Mouse (Mus musculus) cortical plate, adult 2 months (tissue): ENCODE measurements at regions not wholly inside any gene's neighbourhood (a gene's known extent, or its start where the extent isn't known, plus 50 kb on each side); places are given as distances from the start of the nearest gene placed in this dataset.

Source experiments
- CTCF ChIP-seq: fragments of 200-500 bp; IDR thresholded peaks from 2 replicates; pipeline ENCODE4 v1.5.1; 2011; ENCODE audit warnings: mild to moderate bottlenecking, control low read depth, low read length; ENCODE audit not compliant: insufficient read depth; ENCODE audit errors: extremely low read depth
- POLR2A ChIP-seq: fragments of 200-500 bp; IDR thresholded peaks from 2 replicates; pipeline ENCODE4 v1.6.1; 2011; ENCODE audit warnings: mild to moderate bottlenecking, low read length, control low read depth; ENCODE audit not compliant: insufficient read depth; ENCODE audit errors: extremely low read depth

DNA sequence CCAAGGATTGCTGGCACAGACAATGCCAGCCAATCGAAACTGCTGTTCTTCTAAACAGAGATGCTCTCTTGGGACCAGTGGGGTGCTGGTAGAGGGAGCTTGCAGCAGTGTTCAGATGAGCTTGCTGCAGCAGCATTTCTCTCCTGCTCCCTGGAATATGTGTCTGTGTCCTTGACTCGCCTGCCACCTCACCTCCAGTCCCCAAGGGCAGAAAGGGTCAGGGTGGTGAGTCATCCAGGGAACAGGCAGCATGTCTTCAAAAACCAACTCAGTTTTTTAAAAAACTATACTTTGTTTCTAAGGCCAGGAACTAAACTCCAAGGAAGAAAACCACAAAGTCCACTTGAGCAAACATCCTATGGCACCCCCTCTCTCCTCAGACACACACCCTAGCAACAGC lies 328.3 kb upstream of the Luzp2 start:
- TF ChIP-seq CTCF: no peak
- TF ChIP-seq POLR2A: no peak
